Mouse (Mus musculus): Measurements from ENCODE around the gene Plekhb1.

Plekhb1 gene

GRCm38 (mm10) chr7:100662231-100662630 is at the start of gene Plekhb1:
Plekhb1 (minus strand) TSS chr7:100662414.
- DNase-seq, result no peak

GRCm38 (mm10) chr7:100706883-100707480 is 44.8 kb upstream of the Plekhb1 start:
- no peak for DNase-seq

GRCm38 (mm10) chr7:100706143-100706841 is 44.1 kb upstream of the Plekhb1 start, which contains the start of gene Fam168a:
Fam168a (plus strand) TSS chr7:100706635.
- peak; percentile 92 for DNase-seq

GRCm38 (mm10) chr7:100699771-100700770 is 37.9 kb upstream of the Plekhb1 start:
- DNase-seq, result no peak

GRCm38 (mm10) chr7:100693199-100693598 is 31.0 kb upstream of the Plekhb1 start:
- DNase-seq, result no peak

- no peak for DNase-seq
These were observed 26.3 kb upstream of the Plekhb1 start for GRCm38 (mm10) chr7:100688471-100688870.

- peak; percentile 76 for DNase-seq
These were observed 23.1 kb upstream of the Plekhb1 start for GRCm38 (mm10) chr7:100685061-100686030.

- DNase-seq, result no peak
These were observed 22.3 kb upstream of the Plekhb1 start for GRCm38 (mm10) chr7:100684538-100684937.

- DNase-seq, result no peak
These were observed 21.9 kb upstream of the Plekhb1 start for GRCm38 (mm10) chr7:100684081-100684480.

GRCm38 (mm10) chr7:100683241-100683640 is 21.0 kb upstream of the Plekhb1 start:
- DNase-seq, result no peak

- no peak for DNase-seq
These were observed 18.9 kb upstream of the Plekhb1 start for GRCm38 (mm10) chr7:100681132-100681531.

GRCm38 (mm10) chr7:100678948-100679880 is 17.0 kb upstream of the Plekhb1 start:
- DNase-seq, result no peak

- no peak for DNase-seq
These were observed 15.8 kb upstream of the Plekhb1 start for GRCm38 (mm10) chr7:100678052-100678451.

GRCm38 (mm10) chr7:100674941-100675340 is 12.7 kb upstream of the Plekhb1 start:
- DNase-seq, result no peak

- DNase-seq, result no peak
These were observed 11.2 kb upstream of the Plekhb1 start for GRCm38 (mm10) chr7:100673452-100673851.

GRCm38 (mm10) chr7:100670646-100671045 is 8.4 kb upstream of the Plekhb1 start:
- no peak for DNase-seq

GRCm38 (mm10) chr7:100663729-100664304 is 1.6 kb upstream of the Plekhb1 start:
- DNase-seq, result no peak

GRCm38 (mm10) chr7:100663190-100663589 is 976 bp upstream of the Plekhb1 start:
- DNase-seq, result peak; percentile 83

GRCm38 (mm10) chr7:100661264-100661663 is 950 bp downstream of the Plekhb1 start:
- no peak for DNase-seq

- DNase-seq, result no peak
These were observed 4.1 kb downstream of the Plekhb1 start for GRCm38 (mm10) chr7:100658093-100658578.

All from cerebellum, adult 8-10 months (tissue).